Mouse (Mus musculus) E14TG2a.4 (cell line): ENCODE results near the gene Inha.

Experiments used
- H3K27me3 ChIP-seq: 2 replicates; pipeline ENCODE4 v1.6.1; 2014; ENCODE audit warnings: low read length, control low read depth; ENCODE audit not compliant: insufficient read depth
- H3K36me3 ChIP-seq: 2 replicates; pipeline ENCODE4 v1.6.1; 2014; ENCODE audit warnings: low read length, control low read depth; ENCODE audit not compliant: insufficient read depth
- H3K4me1 ChIP-seq: replicated peaks from 2 replicates; pipeline ENCODE4 v1.6.1; 2014; ENCODE audit warnings: low read depth, low read length, control low read depth
- H3K4me3 ChIP-seq: replicated peaks from 2 replicates; pipeline ENCODE4 v1.5.1; 2014; ENCODE audit warnings: mild to moderate bottlenecking, low read length
- H3K9me3 ChIP-seq: 2 replicates; pipeline ENCODE4 v1.6.1; 2014; ENCODE audit warnings: low read length, control low read depth
- CTCF ChIP-seq: conservative IDR thresholded peaks from 2 replicates; pipeline ENCODE4 v1.5.1; 2014; ENCODE audit warnings: low read length
- NANOG ChIP-seq: IDR thresholded peaks from 2 replicates; pipeline ENCODE4 v1.6.1; 2014; ENCODE audit warnings: borderline replicate concordance, low read length, mixed read lengths
- POU5F1 ChIP-seq: IDR thresholded peaks from 2 replicates; pipeline ENCODE4 v1.6.1; 2014; ENCODE audit warnings: low read length, borderline replicate concordance

Inha gene

DNA sequence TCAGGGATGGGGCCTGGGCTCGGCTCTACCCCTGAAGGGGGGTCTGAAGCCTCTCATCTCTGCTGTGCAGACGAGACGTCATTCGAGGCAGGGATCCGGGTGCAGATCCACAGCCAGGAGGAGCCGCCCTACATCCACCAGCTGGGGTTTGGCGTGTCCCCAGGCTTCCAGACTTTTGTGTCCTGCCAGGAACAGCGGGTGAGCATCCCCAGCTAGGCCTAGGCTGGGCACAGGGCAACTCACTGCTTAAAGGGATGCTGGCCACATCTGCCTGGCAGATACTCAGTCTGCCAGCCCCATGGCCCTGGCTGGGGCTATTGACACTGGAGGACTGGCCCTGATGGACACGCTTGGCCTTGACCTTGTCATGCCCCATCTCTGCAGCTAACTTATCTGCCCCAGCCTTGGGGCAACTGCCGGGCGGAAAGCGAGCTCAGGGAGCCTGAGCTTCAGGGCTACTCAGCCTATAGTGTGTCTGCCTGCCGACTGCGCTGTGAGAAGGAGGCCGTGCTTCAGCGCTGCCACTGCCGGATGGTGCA, 37.5 kb upstream of the Inha start:
- H3K27me3 ChIP-seq: peaks cover 73% of the 10 kb centered on the region
- H3K9me3 ChIP-seq: no peaks in the 10 kb centered on the region
- H3K4me1 ChIP-seq: peaks cover 16% of the 10 kb centered on the region
- H3K4me3 ChIP-seq: no peak overlapping the region
- peaks cover 20% of the 10 kb centered on the region for H3K36me3 ChIP-seq
- TF ChIP-seq CTCF (no peak), NANOG (no peak)

DNA sequence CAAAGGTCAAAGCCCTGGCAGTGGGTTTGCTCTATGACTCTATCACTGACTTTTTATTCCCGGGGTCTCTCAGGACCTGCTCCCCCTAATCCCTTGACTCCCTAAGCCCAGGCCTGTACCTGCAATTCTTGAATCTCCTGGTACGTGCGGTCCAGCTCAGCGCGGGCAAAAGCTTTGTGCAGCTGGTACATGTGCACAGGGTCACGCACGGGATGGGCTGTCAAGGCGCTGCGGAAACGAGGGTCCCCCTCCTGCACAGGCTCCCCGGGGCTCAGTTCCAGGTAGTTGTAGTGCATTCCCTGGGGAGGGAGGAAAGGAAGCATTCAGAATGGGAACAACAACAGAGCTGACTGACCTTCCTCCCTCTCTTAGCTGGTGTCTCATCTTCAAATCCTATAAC, 30.4 kb upstream of the Inha start:
- H3K4me1 ChIP-seq: peaks cover 63% of the 10 kb centered on the region
- H3K4me3 ChIP-seq: no peak overlapping the region
- peaks cover 48% of the 10 kb centered on the region for H3K36me3 ChIP-seq
- peaks cover 30% of the 10 kb centered on the region for H3K27me3 ChIP-seq
- H3K9me3 ChIP-seq: no peaks in the 10 kb centered on the region
- TF ChIP-seq CTCF (no peak), NANOG (no peak), POU5F1 (no peak)

DNA sequence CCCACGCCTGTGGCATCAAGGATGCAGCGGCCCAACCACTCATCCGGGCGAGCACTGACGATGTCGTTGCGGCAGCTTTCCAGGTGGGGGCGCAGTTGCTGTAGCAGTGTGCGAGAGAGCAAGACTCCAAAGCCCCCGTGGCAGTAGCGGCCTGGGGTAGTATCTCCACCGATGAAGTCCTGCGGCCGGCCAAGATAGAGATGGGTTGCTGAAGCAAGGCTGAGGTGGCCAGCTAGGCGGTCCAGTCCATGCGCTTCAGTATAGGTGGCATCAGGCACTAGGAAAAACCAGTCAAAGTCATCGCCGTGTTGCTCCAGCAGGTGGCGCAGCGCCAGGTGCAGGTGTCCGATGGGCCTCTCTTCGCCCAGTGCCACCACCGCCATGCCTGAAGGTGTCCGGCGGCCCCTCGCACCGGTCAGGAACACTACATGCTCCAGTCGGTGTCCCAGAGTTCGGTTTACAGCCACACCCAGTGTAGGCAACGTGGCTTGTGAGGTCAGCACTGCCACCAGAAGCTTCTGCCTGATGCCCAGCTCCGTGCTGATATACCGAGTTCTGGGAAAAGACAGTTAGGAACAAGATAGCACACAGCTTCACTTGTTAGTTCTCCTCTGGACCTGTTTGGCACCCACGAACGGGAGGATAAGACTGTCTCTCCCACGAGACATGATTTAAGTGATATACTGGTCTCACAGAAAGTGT, 29.5 kb upstream of the Inha start:
- H3K4me1 ChIP-seq: peaks cover 71% of the 10 kb centered on the region
- H3K27me3 ChIP-seq: peaks cover 31% of the 10 kb centered on the region

DNA sequence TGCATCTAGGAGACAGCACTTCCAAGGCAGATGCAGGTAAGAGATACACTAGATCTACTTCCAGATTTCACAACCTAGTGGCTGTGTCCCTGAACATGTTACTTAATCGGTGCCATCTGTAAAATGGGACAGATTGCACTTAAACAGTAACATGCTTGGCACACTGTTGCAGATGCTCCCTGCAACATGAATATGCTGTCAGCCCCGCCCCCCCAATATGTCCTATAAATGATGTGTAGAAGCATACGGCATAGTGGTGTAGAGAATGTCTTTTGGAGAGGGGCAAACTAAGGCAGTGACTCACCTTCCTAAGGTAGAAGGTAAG, 28.9 kb upstream of the Inha start:
- peaks cover 42% of the 10 kb centered on the region for H3K36me3 ChIP-seq
- no peaks in the 10 kb centered on the region for H3K9me3 ChIP-seq
- peaks cover 33% of the 10 kb centered on the region for H3K27me3 ChIP-seq
- peaks cover 75% of the 10 kb centered on the region for H3K4me1 ChIP-seq
- TF ChIP-seq POU5F1 (no peak), CTCF (no peak), NANOG (no peak)
- H3K4me3 ChIP-seq: peak overlapping the region; percentile 96

More for the DNA sequence above, 29.5 kb upstream of the Inha start:
- TF ChIP-seq NANOG (no peak), CTCF (peak; percentile 87)
- Histone ChIP-seq H3K4me3 (peak overlapping the region; percentile 96), H3K36me3 (peaks cover 47% of the 10 kb centered on the region), H3K9me3 (no peaks in the 10 kb centered on the region)

DNA sequence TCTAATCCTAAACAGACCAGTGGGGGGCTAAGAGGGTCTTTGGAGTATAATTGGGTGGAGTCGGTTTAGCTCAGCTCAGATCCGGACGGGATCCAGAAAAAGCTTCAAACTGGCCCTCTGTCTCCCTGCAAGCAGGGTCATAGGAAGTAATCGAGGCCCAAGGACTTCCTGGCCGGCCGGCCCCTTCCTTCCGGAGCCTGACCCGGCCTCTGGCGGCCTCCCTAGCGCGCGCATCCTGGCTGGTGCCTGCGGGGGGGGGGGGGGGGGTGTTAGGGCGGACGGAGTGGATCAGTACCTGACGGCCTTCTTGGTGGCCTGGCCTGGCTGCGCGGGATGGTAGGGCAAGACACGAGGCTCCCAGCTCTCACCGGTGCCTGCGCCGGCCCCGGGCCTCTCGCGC, 28.4 kb upstream of the Inha start:
- TF ChIP-seq POU5F1 (no peak), CTCF (no peak), NANOG (no peak)
- peaks cover 38% of the 10 kb centered on the region for H3K27me3 ChIP-seq
- H3K36me3 ChIP-seq: peaks cover 36% of the 10 kb centered on the region
- peaks cover 80% of the 10 kb centered on the region for H3K4me1 ChIP-seq
- H3K9me3 ChIP-seq: no peaks in the 10 kb centered on the region
- H3K4me3 ChIP-seq: peak overlapping the region; percentile 96

DNA sequence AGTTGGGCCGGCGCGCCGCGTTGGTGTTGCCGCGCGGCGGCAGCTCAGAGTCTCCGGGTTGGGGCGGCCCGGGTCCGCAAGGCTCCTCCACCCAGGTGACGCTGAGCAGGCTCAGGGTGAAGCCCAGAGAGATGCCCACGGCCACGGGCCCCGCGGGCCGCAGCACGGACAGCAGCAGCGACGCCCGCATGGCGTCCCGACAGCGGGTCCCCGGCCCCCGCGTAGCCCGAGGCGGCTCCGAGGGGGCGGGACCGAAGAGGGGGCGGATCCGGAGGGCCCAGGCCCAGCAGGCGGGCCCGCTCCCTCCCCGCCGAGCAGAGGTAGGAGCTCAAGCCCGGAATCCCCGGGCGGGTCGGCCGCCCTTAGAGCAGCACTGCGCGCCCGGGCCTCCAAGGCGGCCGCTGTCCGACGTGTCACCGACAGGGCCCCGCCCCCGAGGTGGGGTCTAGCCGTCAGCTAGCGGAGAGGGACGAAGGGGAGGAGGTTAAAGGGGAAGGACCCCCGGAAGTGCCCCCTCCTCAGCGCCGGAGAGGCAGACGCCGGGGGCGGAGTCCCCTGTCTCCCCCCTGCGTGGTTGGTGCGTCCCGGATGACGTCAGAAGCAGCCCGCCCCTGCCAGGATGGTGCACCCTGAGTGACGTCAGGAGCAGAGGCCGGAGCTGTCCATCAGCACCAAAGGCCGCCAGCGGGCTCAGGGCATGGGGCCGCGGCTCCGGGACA, 27.8 kb upstream of the Inha start, which contains the start of the genes Chpf and Tmem198:
TSS of gene Chpf (minus strand) at position 392 of the 719 bp plus-strand sequence.
TSS of gene Tmem198 (plus strand) at position 617 of the 719 bp plus-strand sequence.
- H3K4me3 ChIP-seq: peak within 1 kb of the TSS; percentile 96
- TF ChIP-seq NANOG (no peak), POU5F1 (no peak)
- H3K4me1 ChIP-seq: peaks cover 78% of the 10 kb centered on the region
- H3K36me3 ChIP-seq: peaks cover 30% of the 10 kb centered on the region
- no peaks in the 10 kb centered on the region for H3K9me3 ChIP-seq
- H3K27me3 ChIP-seq: peaks cover 44% of the 10 kb centered on the region

DNA sequence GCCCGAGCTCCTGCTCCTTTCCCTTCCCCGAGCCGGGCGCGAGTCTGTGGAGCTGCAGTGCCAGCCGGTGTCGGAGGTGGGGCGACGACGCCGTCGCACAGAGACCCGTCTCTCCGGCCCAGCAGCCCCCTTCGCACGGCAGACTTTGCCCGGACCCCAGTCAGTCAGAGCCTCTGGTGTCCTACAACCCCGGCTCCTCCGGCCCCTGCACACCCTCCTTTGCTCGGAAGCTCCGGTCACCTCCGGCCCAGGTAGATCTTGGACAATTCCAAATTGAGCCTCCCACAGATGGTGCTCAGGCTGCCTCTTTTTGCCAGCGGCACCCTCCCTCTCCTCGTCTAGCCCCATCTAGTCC, 27.3 kb upstream of the Inha start:
- no peak for TF ChIP-seq POU5F1
- TF ChIP-seq CTCF: no peak
- TF ChIP-seq NANOG: no peak
- Histone ChIP-seq H3K36me3 (peaks cover 25% of the 10 kb centered on the region), H3K27me3 (peaks cover 50% of the 10 kb centered on the region), H3K4me1 (peaks cover 74% of the 10 kb centered on the region), H3K4me3 (peak overlapping the region; percentile 96), H3K9me3 (no peaks in the 10 kb centered on the region)

DNA sequence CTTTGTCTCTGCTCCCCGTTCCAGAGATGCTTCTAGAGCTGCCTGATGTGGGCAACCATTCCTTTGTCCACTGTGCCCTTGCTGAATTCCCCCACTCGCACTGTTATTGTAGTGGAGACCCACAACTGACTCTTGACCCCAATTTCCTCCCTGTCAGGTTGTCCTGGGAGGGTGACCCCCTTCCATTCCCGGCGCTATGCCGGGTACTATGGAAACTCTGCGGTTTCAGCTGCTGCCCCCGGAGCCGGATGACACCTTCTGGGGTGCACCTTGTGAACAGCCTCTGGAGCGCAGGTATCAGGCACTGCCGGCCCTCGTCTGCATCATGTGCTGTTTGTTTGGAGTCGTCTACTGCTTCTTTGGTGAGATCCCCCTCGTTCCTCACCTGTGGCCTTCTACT, 26.8 kb upstream of the Inha start:
- TF ChIP-seq POU5F1 (no peak), NANOG (no peak), CTCF (no peak)
- Histone ChIP-seq H3K36me3 (peaks cover 21% of the 10 kb centered on the region), H3K4me1 (peaks cover 70% of the 10 kb centered on the region), H3K4me3 (peak overlapping the region; percentile 96), H3K9me3 (no peaks in the 10 kb centered on the region), H3K27me3 (peaks cover 54% of the 10 kb centered on the region)

DNA sequence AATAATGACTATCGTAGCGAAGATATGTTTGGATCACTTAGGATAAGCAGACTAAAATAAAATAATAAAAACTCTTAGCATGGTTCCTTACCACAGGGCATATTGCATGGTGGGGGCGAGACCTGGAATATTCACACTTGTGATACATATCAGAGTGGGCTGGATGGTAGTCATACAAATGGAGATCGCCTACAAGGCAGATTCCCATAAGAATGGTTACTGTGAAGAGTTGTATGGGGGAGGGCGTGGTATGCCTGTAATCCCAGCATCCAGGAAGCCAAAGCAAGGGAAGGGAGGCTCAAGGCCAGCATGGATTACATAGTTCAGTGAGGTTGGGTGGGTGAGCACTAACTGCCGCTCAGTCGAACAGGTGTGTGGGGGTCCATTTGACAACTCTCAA, 26.1 kb upstream of the Inha start:
- Histone ChIP-seq H3K4me3 (no peak overlapping the region), H3K4me1 (peaks cover 65% of the 10 kb centered on the region), H3K27me3 (peaks cover 61% of the 10 kb centered on the region), H3K9me3 (no peaks in the 10 kb centered on the region), H3K36me3 (peaks cover 14% of the 10 kb centered on the region)
- TF ChIP-seq CTCF (no peak), POU5F1 (no peak), NANOG (no peak)
